Mouse (Mus musculus): Measurements from ENCODE around the gene Cbs.

GRCm38 (mm10) chr17:31563632-31564014, 73.4 kb downstream of the Cbs start:
- TF ChIP-seq CTCF (IDR thresholded peaks at IDR 0.05) (no peak), EP300 (IDR thresholded peaks at IDR 0.05) (no peak)
